Mouse (Mus musculus): ENCODE results near the gene Top2a. TPM values are rescaled to one million over a fixed set of nuclear protein-coding genes. Genes with fewer than 3 reads are reported as not detected.

Top2a gene
- total RNA-seq, 2 experiments from 2014 or later, result 97.3 to 114 TPM

GRCm38 (mm10) chr11:98966499-98967141, 57.4 kb downstream of the Top2a start:
- DNase-seq (ENCODE audit: low spot score in 2 of 2), result no peak

- DNase-seq (ENCODE audit: low spot score in 2 of 2), result peak in 1 of 2 experiments; percentile 4
Observed at GRCm38 (mm10) chr11:98965416-98966077, 58.4 kb downstream of the Top2a start.

GRCm38 (mm10) chr11:98964616-98965415, 59.2 kb downstream of the Top2a start:
- peak in 1 of 2 experiments; percentile 17 for DNase-seq (ENCODE audit: low spot score in 2 of 2)

GRCm38 (mm10) chr11:98964201-98964615, 59.8 kb downstream of the Top2a start:
- DNase-seq (ENCODE audit: low spot score in 2 of 2), result no peak

- DNase-seq (ENCODE audit: low spot score in 2 of 2), result peak in 1 of 2 experiments; percentile 69
Observed at GRCm38 (mm10) chr11:98963191-98964021, 60.6 kb downstream of the Top2a start.

- no peak for DNase-seq (ENCODE audit: low spot score in 2 of 2)
Observed at GRCm38 (mm10) chr11:98962421-98963095, 61.4 kb downstream of the Top2a start.

- DNase-seq (ENCODE audit: low spot score in 2 of 2), result no peak
Observed at GRCm38 (mm10) chr11:98961766-98962165, 62.2 kb downstream of the Top2a start.

- DNase-seq (ENCODE audit: low spot score in 2 of 2), result no peak
Observed at GRCm38 (mm10) chr11:98961051-98961592, 62.9 kb downstream of the Top2a start.

- peak in 1 of 2 experiments; percentile 70 for DNase-seq (ENCODE audit: low spot score in 2 of 2)
Observed at GRCm38 (mm10) chr11:98960313-98960906, 63.6 kb downstream of the Top2a start.

- peak in 1 of 2 experiments; percentile 70 for DNase-seq (ENCODE audit: low spot score in 2 of 2)
Observed at GRCm38 (mm10) chr11:98959437-98960312, 64.3 kb downstream of the Top2a start.

GRCm38 (mm10) chr11:98956340-98956739, 67.6 kb downstream of the Top2a start:
- no peak for DNase-seq (ENCODE audit: low spot score in 2 of 2)

GRCm38 (mm10) chr11:98955707-98956235, 68.2 kb downstream of the Top2a start:
- no peak for DNase-seq (ENCODE audit: low spot score in 2 of 2)

- no peak for DNase-seq (ENCODE audit: low spot score in 2 of 2)
Observed at GRCm38 (mm10) chr11:98954801-98955706, 68.9 kb downstream of the Top2a start.

GRCm38 (mm10) chr11:98954373-98954772, 69.6 kb downstream of the Top2a start:
- peak in 1 of 2 experiments; percentile 70 for DNase-seq (ENCODE audit: low spot score in 2 of 2)

- DNase-seq (ENCODE audit: low spot score in 2 of 2), result no peak
Observed at GRCm38 (mm10) chr11:98953835-98954320, 70.1 kb downstream of the Top2a start.

- no peak for DNase-seq (ENCODE audit: low spot score in 2 of 2)
Observed at GRCm38 (mm10) chr11:98953361-98953760, 70.6 kb downstream of the Top2a start.

GRCm38 (mm10) chr11:98952736-98953135, 71.3 kb downstream of the Top2a start:
- DNase-seq (ENCODE audit: low spot score in 2 of 2), result no peak

Measured in adrenal gland, postnatal 4 days (tissue).